Mouse (Mus musculus) mammary gland, adult 2 months (tissue): ENCODE data around the gene Wnt6. TPM values are rescaled to one million over a fixed set of nuclear protein-coding genes. Genes with fewer than 3 reads are reported as not detected.

Source experiments
- polyA plus RNA-seq: library from polyadenylated mRNA; depleted of rRNA; stranded (reverse); fragments of >200 nt; gene quantifications from 2 replicates; pipeline ENCODE4 v1.2.3, GENCODE M21; 2012; ENCODE audit warnings: low replicate concordance; rRNA removed

Wnt6 gene
- polyA plus RNA-seq: 2.4 and 5.8 TPM in 2 replicates

DNA sequence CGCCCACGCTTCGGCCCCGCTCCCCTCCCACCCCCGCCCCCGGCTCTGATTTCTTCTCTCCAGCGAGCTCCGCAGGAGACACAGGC is at the start of gene Wnt6:
TSS of gene Wnt6 (plus strand) at position 48 of the 86 bp plus-strand sequence.

GRCm38 (mm10) chr1:74748643-74749271 is 22.9 kb upstream of the Wnt6 start, which contains the start of gene Prkag3:
Prkag3 (minus strand) TSS chr1:74749221.

DNA sequence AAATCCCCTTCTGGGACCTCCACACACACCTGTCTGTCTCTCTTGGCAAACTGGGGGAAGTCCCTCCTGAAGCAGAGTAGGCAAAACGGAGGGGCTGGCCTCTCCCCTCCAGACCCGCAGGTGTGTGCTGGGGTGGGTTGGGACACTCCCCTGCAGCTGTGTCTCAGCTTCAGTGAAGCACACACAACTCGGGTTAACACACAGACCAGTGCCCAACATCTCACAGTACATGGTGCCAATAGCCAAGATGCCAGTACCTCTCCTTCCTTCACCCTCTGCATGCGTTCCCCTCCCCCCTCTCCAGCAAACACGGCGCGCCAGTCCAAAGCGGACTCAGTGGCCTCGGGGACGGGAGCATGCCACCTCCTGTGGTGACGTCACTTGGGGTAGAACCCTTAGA is 19.6 kb downstream of the Wnt6 start, which contains the start of gene Wnt10a:
TSS of gene Wnt10a (plus strand) at position 268 of the 400 bp plus-strand sequence.

Other genes starting within 250 kb of the Wnt6 start
- gene Plcd4, start 229.0 kb upstream of the Wnt6 start, polyA plus RNA-seq: 18.1 TPM in 1 of 2 replicates, not detected in the other
- 2.3 and 4.1 TPM in 2 replicates for gene Usp37, start 227.6 kb upstream of the Wnt6 start, polyA plus RNA-seq
- gene Zfp142, start 183.6 kb upstream of the Wnt6 start, polyA plus RNA-seq: 16.4 and 16.8 TPM in 2 replicates
- gene Bcs1l, start 183.6 kb upstream of the Wnt6 start, polyA plus RNA-seq: 15.4 and 35.9 TPM in 2 replicates
- 36.2 and 68.0 TPM in 2 replicates for gene Rnf25, start 170.5 kb upstream of the Wnt6 start, polyA plus RNA-seq
- gene Stk36, start 170.4 kb upstream of the Wnt6 start, polyA plus RNA-seq: 3.5 and 4.7 TPM in 2 replicates
- gene Ttll4, start 110.1 kb upstream of the Wnt6 start, polyA plus RNA-seq: 18.3 and 26.3 TPM in 2 replicates
- 20.0 and 31.0 TPM in 2 replicates for gene Cyp27a1, start 58.3 kb upstream of the Wnt6 start, polyA plus RNA-seq
- gene Prkag3, start 22.7 kb upstream of the Wnt6 start, polyA plus RNA-seq: 0.22 and 22.5 TPM in 2 replicates
- 2.9 and 5.3 TPM in 2 replicates for gene Wnt10a, start 19.6 kb downstream of the Wnt6 start, polyA plus RNA-seq
- 0.08 TPM in 1 of 2 replicates, not detected in the other for gene Cdk5r2, start 83.0 kb downstream of the Wnt6 start, polyA plus RNA-seq
- gene Fev, start 113.5 kb downstream of the Wnt6 start, polyA plus RNA-seq: not detected in 2 replicates
- gene Cryba2, start 121.3 kb downstream of the Wnt6 start, polyA plus RNA-seq: 0.22 TPM in 1 of 2 replicates, not detected in the other
- gene Cfap65, start 163.7 kb downstream of the Wnt6 start, polyA plus RNA-seq: not detected in 2 replicates
- gene Ihh, start 179.8 kb downstream of the Wnt6 start, polyA plus RNA-seq: 0.14 and 0.22 TPM in 2 replicates